Mouse (Mus musculus) heart, embryonic 14.5 days (tissue): ENCODE results near the gene Ap2a2. TPM values are rescaled to one million over a fixed set of nuclear protein-coding genes. Genes with fewer than 3 reads are reported as not detected.

ENCODE experiments used
- ATAC-seq: fragments of 200-750 bp; cut with Nextera tagmentation; 2 replicates; pipeline ENCODE4 v1.8.0; 2017; ENCODE audit warnings: low read depth, moderate TSS enrichment; ENCODE audit not compliant: insufficient number of reproducible peaks, insufficient read depth, low FRiP score
- H3K27ac ChIP-seq, 2 experiments: fragments of 200-500 bp in 1 of 2; fragments of 300-500 bp in 1 of 2; sonication (generic) in 1 of 2; replicated peaks in 1 of 2; 2 replicates each; pipeline ENCODE4 v1.5.1; 2012 to 2014; ENCODE audit warnings: low read depth in 2 of 2, low read length in 2 of 2, control low read depth in 1 of 2, mild to moderate bottlenecking in 1 of 2, mixed read lengths in 1 of 2; ENCODE audit not compliant: control insufficient read depth in 1 of 2, insufficient read depth in 1 of 2
- H3K27me3 ChIP-seq: fragments of 300-500 bp; sonication (generic); 2 replicates; pipeline ENCODE4 v1.6.1; 2014; ENCODE audit warnings: mild to moderate bottlenecking, low read length, control low read depth; ENCODE audit not compliant: control insufficient read depth, insufficient read depth
- H3K36me3 ChIP-seq: fragments of 300-500 bp; sonication (generic); 2 replicates; pipeline ENCODE4 v1.6.1; 2014; ENCODE audit warnings: mild to moderate bottlenecking, control low read depth, low read length, mixed read lengths; ENCODE audit not compliant: control insufficient read depth, insufficient read depth
- H3K4me1 ChIP-seq, 2 experiments: fragments of 200-500 bp in 1 of 2; fragments of 300-500 bp in 1 of 2; sonication (generic) in 1 of 2; 2 replicates each; pipeline ENCODE4 v1.6.1; 2012 to 2014; ENCODE audit warnings: low read length in 2 of 2, control low read depth in 1 of 2, mixed read lengths in 1 of 2; ENCODE audit not compliant: control insufficient read depth in 2 of 2, insufficient read depth in 2 of 2
- H3K4me2 ChIP-seq: fragments of 300-500 bp; sonication (generic); 2 replicates; pipeline ENCODE4 v1.6.1; 2014; ENCODE audit warnings: mild to moderate bottlenecking, low read length
- H3K4me3 ChIP-seq, 2 experiments: fragments of 200-500 bp in 1 of 2; fragments of 300-500 bp in 1 of 2; sonication (generic) in 1 of 2; 2 replicates each; pipeline ENCODE4 v1.5.1; 2012 to 2014; ENCODE audit warnings: low read length in 2 of 2, mild to moderate bottlenecking in 2 of 2, control low read depth in 1 of 2, low read depth in 1 of 2, moderate library complexity in 1 of 2; ENCODE audit not compliant: control insufficient read depth in 1 of 2, insufficient read depth in 1 of 2
- H3K9ac ChIP-seq: fragments of 300-500 bp; sonication (generic); 2 replicates; pipeline ENCODE4 v1.6.1; 2014; ENCODE audit warnings: mild to moderate bottlenecking, low read length
- H3K9me3 ChIP-seq: fragments of 300-500 bp; sonication (generic); 2 replicates; pipeline ENCODE4 v1.6.1; 2016; ENCODE audit warnings: low read length, control low read depth; ENCODE audit not compliant: control insufficient read depth
- WGBS: fragments of 180-500 bp; shearing (Covaris S2); extraction: QIAGEN DNeasy Blood & Tissue Kit; methylation state at CpG from one replicate; pipeline ENCODE4 v1.1.7; 2014; 5-methylcytosine and 5-hydroxymethylcytosine counted together
- polyA plus RNA-seq: library from polyadenylated mRNA; unstranded; fragments of >200 nt; fragmentation: Nextera tagmentation; extraction: Ambion mirVana; gene quantifications from 2 replicates; pipeline ENCODE4 v1.2.1, GENCODE M21; 2014

Gene Ap2a2
- polyA plus RNA-seq, 1 experiment from 2014 or later = 48.1 TPM

- H3K9ac ChIP-seq = no peak overlapping the region
Observed at GRCm38 (mm10) chr7:141560471-141560870, 1.5 kb upstream of the Ap2a2 start.

GRCm38 (mm10) chr7:141562421-141562851 is 463 bp downstream of the Ap2a2 start:
- Histone ChIP-seq H3K9me3 (no peaks in the 10 kb centered on the region), H3K36me3 (0 out of 2 replicates have a peak, but pooled peaks cover 6% of the 10 kb centered on the region), H3K9ac (peak overlapping the region; percentile 93), H3K27ac (peak overlapping the region; percentile 70 to 76), H3K27me3 (no peaks in the 10 kb centered on the region), H3K4me1 (peaks cover 16 to 22% of the 10 kb centered on the region in 2 experiments), H3K4me3 (peak overlapping the region; percentile 75 to 83), H3K4me2 (peak overlapping the region; percentile 75)
- 2% methylated on average over 33 of the region's 33 CpGs for WGBS
- ATAC-seq = peak; percentile 25; the same call in 1 of the 2 replicates

More at GRCm38 (mm10) chr7:141560471-141560870, 1.5 kb upstream of the Ap2a2 start:
- Histone ChIP-seq H3K27me3 (no peaks in the 10 kb centered on the region), H3K4me1 (peaks cover 16 to 22% of the 10 kb centered on the region in 2 experiments), H3K4me2 (no peak overlapping the region), H3K4me3 (no peak overlapping the region), H3K9me3 (no peaks in the 10 kb centered on the region), H3K36me3 (0 out of 2 replicates have a peak, but pooled peaks cover 6% of the 10 kb centered on the region), H3K27ac (no peak overlapping the region)
- ATAC-seq = no peak
- 79% methylated on average over 4 of the region's 4 CpGs for WGBS

GRCm38 (mm10) chr7:141562852-141563427 is 967 bp downstream of the Ap2a2 start:
- H3K36me3 ChIP-seq = 0 out of 2 replicates have a peak, but pooled peaks cover 6% of the 10 kb centered on the region
- ATAC-seq = no peak
- peak overlapping the region; percentile 75 for H3K4me2 ChIP-seq
- H3K27me3 ChIP-seq = no peaks in the 10 kb centered on the region
- peak overlapping the region; percentile 32 to 76; a peak in 2 of 4 replicates for H3K27ac ChIP-seq
- H3K9ac ChIP-seq = peak overlapping the region; percentile 93
- peak overlapping the region; percentile 75 to 83 for H3K4me3 ChIP-seq
- 2% methylated on average over 21 of the region's 21 CpGs for WGBS
- H3K9me3 ChIP-seq = no peaks in the 10 kb centered on the region
- H3K4me1 ChIP-seq = peaks cover 16 to 22% of the 10 kb centered on the region in 2 experiments

- ATAC-seq = no peak
- Histone ChIP-seq H3K4me2 (no peak overlapping the region), H3K4me1 (peaks cover 16 to 25% of the 10 kb centered on the region in 2 experiments), H3K27me3 (no peaks in the 10 kb centered on the region), H3K9me3 (no peaks in the 10 kb centered on the region), H3K36me3 (0 out of 2 replicates have a peak, but pooled peaks cover 6% of the 10 kb centered on the region), H3K27ac (peak overlapping the region in 1 of 2 experiments; percentile 39; a peak in 1 of 4 replicates), H3K9ac (peak overlapping the region; percentile 6; the same call in 1 of the 2 replicates), H3K4me3 (no peak overlapping the region)
- 58% methylated on average over 7 of the region's 7 CpGs for WGBS
Observed at GRCm38 (mm10) chr7:141564561-141564960, 2.6 kb downstream of the Ap2a2 start.

- H3K27me3 ChIP-seq = no peaks in the 10 kb centered on the region
- H3K36me3 ChIP-seq = 0 out of 2 replicates have a peak, but pooled peaks cover 12% of the 10 kb centered on the region
- peaks cover 13 to 20% of the 10 kb centered on the region in 2 experiments for H3K4me1 ChIP-seq
- no peak overlapping the region for H3K4me3 ChIP-seq
- no peak overlapping the region for H3K9ac ChIP-seq
- no peak overlapping the region for H3K27ac ChIP-seq
- ATAC-seq = no peak
- no peaks in the 10 kb centered on the region for H3K9me3 ChIP-seq
- WGBS = 71% methylated on average over 7 of the region's 7 CpGs
- H3K4me2 ChIP-seq = no peak overlapping the region
Observed at GRCm38 (mm10) chr7:141566587-141566986, 4.6 kb downstream of the Ap2a2 start.

- Histone ChIP-seq H3K4me1 (peaks cover 7 to 10% of the 10 kb centered on the region in 2 experiments; a peak in 3 of 4 replicates), H3K36me3 (0 out of 2 replicates have a peak, but pooled peaks cover 12% of the 10 kb centered on the region), H3K4me3 (no peak overlapping the region), H3K9ac (no peak overlapping the region), H3K4me2 (no peak overlapping the region), H3K27ac (no peak overlapping the region), H3K27me3 (no peaks in the 10 kb centered on the region), H3K9me3 (no peaks in the 10 kb centered on the region)
- 83% methylated on average over 9 of the region's 9 CpGs for WGBS
- no peak for ATAC-seq
Observed at GRCm38 (mm10) chr7:141569283-141569803, 7.4 kb downstream of the Ap2a2 start.

- H3K4me2 ChIP-seq = no peak overlapping the region
- 0 out of 2 replicates have a peak, but pooled peaks cover 10% of the 10 kb centered on the region for H3K36me3 ChIP-seq
- H3K9me3 ChIP-seq = no peaks in the 10 kb centered on the region
- no peak overlapping the region for H3K9ac ChIP-seq
- no peaks in the 10 kb centered on the region for H3K27me3 ChIP-seq
- H3K27ac ChIP-seq = no peak overlapping the region
- H3K4me3 ChIP-seq = no peak overlapping the region
- no peak for ATAC-seq
- 88% methylated on average over 3 of the region's 3 CpGs for WGBS
- H3K4me1 ChIP-seq = peaks cover under 1 to 4% of the 10 kb centered on the region in 2 experiments; a peak in 2 of 4 replicates
Observed at GRCm38 (mm10) chr7:141569916-141570315, 7.9 kb downstream of the Ap2a2 start.
